In the genomic region with DNA sequence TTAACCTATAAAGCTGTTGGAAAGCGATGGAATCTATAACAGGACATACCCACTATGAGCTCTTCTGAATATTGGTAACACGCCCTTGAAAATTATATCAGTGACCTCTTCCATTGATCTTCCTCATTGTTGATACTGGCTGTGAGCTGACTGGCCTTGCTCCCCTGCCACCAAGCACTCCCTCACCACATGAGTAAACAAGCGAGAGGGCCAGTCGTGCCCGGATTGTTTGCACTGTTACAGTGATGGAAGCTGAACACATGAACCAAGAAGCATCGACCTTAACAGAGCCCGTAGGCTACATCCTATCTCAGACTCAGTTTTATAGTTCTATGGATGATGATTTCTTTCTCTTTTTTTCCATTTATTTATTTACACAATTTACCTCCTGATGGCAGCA, we compare ENCODE assay signal across 34 mouse cellular contexts.
"Had no signal": no experiment of that assay in that cellular context is flagged by ENCODE, and none has a peak within 500 bp of the region (broad histone marks: within the 10 kb centered on the region; RNA-seq: fewer than 3 reads in every experiment).

No protein-coding gene starts in this region.

- H3K4me2 ChIP-seq: heart, embryonic 11.5 days; heart, embryonic 12.5 days; heart, embryonic 13.5 days; heart, embryonic 15.5 days; hindbrain, embryonic 12.5 days; hindbrain, embryonic 13.5 days; hindbrain, embryonic 14.5 days; hindbrain, embryonic 15.5 days; intestine, embryonic 15.5 days; kidney, embryonic 15.5 days had no signal

- H3K9me3 ChIP-seq: heart, embryonic 10.5 days; heart, embryonic 12.5 days; heart, embryonic 13.5 days; heart, embryonic 15.5 days; hindbrain, embryonic 10.5 days; hindbrain, embryonic 12.5 days; hindbrain, embryonic 13.5 days; hindbrain, embryonic 15.5 days; intestine, embryonic 15.5 days; kidney, embryonic 15.5 days had no signal

- H3K27me3 ChIP-seq: heart, embryonic 12.5 days; heart, embryonic 13.5 days; heart, embryonic 15.5 days; hindbrain, embryonic 12.5 days; hindbrain, embryonic 13.5 days; hindbrain, embryonic 15.5 days; intestine, embryonic 15.5 days; kidney, embryonic 15.5 days had no signal

- ATAC-seq: hindbrain, embryonic 16.5 days; hindbrain, postnatal 0 days; inflammation-experienced regulatory T-cells, adult 6 months; intestine, embryonic 15.5 days; intestine, embryonic 16.5 days; intestine, postnatal 0 days had no signal

- DNase-seq: heart, postnatal 14 days; heart, postnatal 36 days; heart, postnatal 4 days; kidney, adult 11 months; kidney, adult 18-20 months; kidney, adult 2 months; kidney, adult 8-10 months; kidney, adult 9 months; kidney, postnatal 10 days; kidney, postnatal 14 days; kidney, postnatal 25 days; kidney, postnatal 36 days; kidney, postnatal 4 days; layer of hippocampus, adult 9-11 months; layer of hippocampus, postnatal 36 days had no signal

- H3K9ac ChIP-seq: heart, embryonic 12.5 days; heart, embryonic 13.5 days; heart, embryonic 15.5 days; hindbrain, embryonic 12.5 days; hindbrain, embryonic 13.5 days; hindbrain, embryonic 14.5 days; hindbrain, embryonic 15.5 days; intestine, embryonic 15.5 days; kidney, embryonic 15.5 days had no signal

- H3K27ac ChIP-seq: heart, embryonic 10.5 days; heart, embryonic 13.5 days; heart, embryonic 15.5 days; hindbrain, embryonic 10.5 days; hindbrain, embryonic 12.5 days; hindbrain, embryonic 13.5 days; hindbrain, embryonic 14.5 days; hindbrain, embryonic 15.5 days; hindbrain, postnatal 0 days; intestine, embryonic 15.5 days; kidney, embryonic 15.5 days; kidney, postnatal 0 days; layer of hippocampus, adult 2 months had no signal

- H3K36me3 ChIP-seq: heart, embryonic 10.5 days; heart, embryonic 12.5 days; heart, embryonic 13.5 days; heart, embryonic 15.5 days; hindbrain, embryonic 10.5 days; hindbrain, embryonic 12.5 days; hindbrain, embryonic 13.5 days; hindbrain, embryonic 15.5 days; intestine, embryonic 15.5 days; kidney, embryonic 15.5 days had no signal

- H3K4me3 ChIP-seq: heart, embryonic 10.5 days; heart, embryonic 12.5 days; heart, embryonic 13.5 days; heart, embryonic 15.5 days; hindbrain, embryonic 10.5 days; hindbrain, embryonic 12.5 days; hindbrain, embryonic 13.5 days; hindbrain, embryonic 15.5 days; intestine, embryonic 15.5 days; kidney, embryonic 15.5 days; layer of hippocampus, adult 2 months had no signal

- H3K4me1 ChIP-seq: heart, embryonic 10.5 days; heart, embryonic 12.5 days; heart, embryonic 13.5 days; heart, embryonic 15.5 days; hindbrain, embryonic 10.5 days; hindbrain, embryonic 12.5 days; hindbrain, embryonic 13.5 days; hindbrain, embryonic 15.5 days; intestine, embryonic 15.5 days; kidney, embryonic 15.5 days had no signal
